Mouse (Mus musculus) spleen, adult 2 months (tissue): ENCODE data around the gene Hadhb.

Experiments used
- CTCF ChIP-seq: fragments of 200-500 bp; IDR thresholded peaks from 2 replicates; pipeline ENCODE4 v1.5.1; 2011; ENCODE audit warnings: mild to moderate bottlenecking, inconsistent platforms; ENCODE audit not compliant: insufficient read depth, insufficient read length, insufficient replicate concordance; ENCODE audit errors: extremely low read depth
- POLR2A ChIP-seq: fragments of 200-500 bp; IDR thresholded peaks from 2 replicates; pipeline ENCODE4 v1.6.1; 2011; ENCODE audit warnings: low read depth, low read length, inconsistent platforms

DNA sequence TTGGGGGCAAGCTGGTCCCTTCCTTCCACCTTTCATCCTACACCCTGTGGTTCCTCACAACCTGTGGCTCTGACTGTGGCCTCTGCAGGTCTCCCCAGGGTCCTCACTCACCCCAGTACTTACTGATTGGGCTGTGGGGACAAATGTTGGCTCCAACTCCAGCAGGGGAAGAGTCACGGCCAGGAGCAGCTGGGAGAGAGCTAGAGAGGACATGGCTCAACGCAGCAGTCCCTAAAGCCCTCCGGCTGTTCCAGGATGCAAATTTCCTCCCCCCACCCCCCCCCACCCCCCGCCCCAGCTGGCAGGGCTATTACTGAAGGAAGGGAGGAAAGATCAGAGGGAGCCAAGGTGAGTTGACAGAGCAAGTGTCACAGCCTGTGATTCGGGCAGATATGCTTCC, 50.4 kb downstream of the Hadhb start, which contains the start of gene Adgrf3:
- TF ChIP-seq CTCF, result no peak
- no peak for TF ChIP-seq POLR2A
